Mouse (Mus musculus) limb, embryonic 14.5 days (tissue): ENCODE measurements at regions not wholly inside any gene's neighbourhood (a gene's known extent, or its start where the extent isn't known, plus 50 kb on each side); places are given as distances from the start of the nearest gene placed in this dataset.

Experiments
- ATAC-seq: fragments of 200-750 bp; cut with Nextera tagmentation; 2 replicates; pipeline ENCODE4 v1.8.0; 2017; ENCODE audit warnings: low read depth, moderate number of reproducible peaks, moderate TSS enrichment; ENCODE audit not compliant: low FRiP score
- DNase-seq: peaks from one replicate; pipeline ENCODE4 v3.0.0-alpha.2; 2015; ENCODE audit warnings: low spot score
- H3K27ac ChIP-seq: fragments of 300-500 bp; sonication (generic); replicated peaks from 2 replicates; pipeline ENCODE4 v1.5.1; 2014; ENCODE audit warnings: low read depth, mild to moderate bottlenecking, low read length, moderate library complexity, mixed read lengths
- H3K27me3 ChIP-seq: fragments of 300-500 bp; sonication (generic); 2 replicates; pipeline ENCODE4 v1.6.1; 2014; ENCODE audit warnings: low read length, mixed read lengths; ENCODE audit not compliant: control insufficient read depth, insufficient read depth
- H3K36me3 ChIP-seq: fragments of 300-500 bp; sonication (generic); 2 replicates; pipeline ENCODE4 v1.6.1; 2014; ENCODE audit warnings: mild to moderate bottlenecking, low read length, moderate library complexity, mixed read lengths; ENCODE audit not compliant: control insufficient read depth, insufficient read depth
- H3K4me1 ChIP-seq: fragments of 300-500 bp; sonication (generic); 2 replicates; pipeline ENCODE4 v1.6.1; 2014; ENCODE audit warnings: antibody characterized with exemption, low read length, mixed read lengths; ENCODE audit not compliant: control insufficient read depth, insufficient read depth
- H3K4me2 ChIP-seq: fragments of 300-500 bp; sonication (generic); replicated peaks from 2 replicates; pipeline ENCODE4 v1.6.1; 2014; ENCODE audit warnings: low read depth, mild to moderate bottlenecking, low read length, moderate library complexity; ENCODE audit not compliant: severe bottlenecking
- H3K4me3 ChIP-seq: fragments of 300-500 bp; sonication (generic); replicated peaks from 2 replicates; pipeline ENCODE4 v1.5.1; 2014; ENCODE audit warnings: low read length
- H3K9ac ChIP-seq: fragments of 300-500 bp; sonication (generic); 2 replicates; pipeline ENCODE4 v1.6.1; 2014; ENCODE audit warnings: mild to moderate bottlenecking, low read depth, low read length, moderate library complexity; ENCODE audit not compliant: severe bottlenecking
- H3K9me3 ChIP-seq: fragments of 300-500 bp; sonication (generic); 2 replicates; pipeline ENCODE4 v1.6.1; 2016; ENCODE audit warnings: low read length; ENCODE audit not compliant: control insufficient read depth
- POLR2A ChIP-seq: fragments of 200-500 bp; IDR thresholded peaks from 2 replicates; pipeline ENCODE4 v1.8.0; 2012; ENCODE audit warnings: inconsistent platforms, mild to moderate bottlenecking, moderate library complexity, borderline replicate concordance; ENCODE audit not compliant: insufficient read depth, insufficient read length; ENCODE audit errors: extremely low read depth
- WGBS: fragments of 180-500 bp; shearing (Covaris S2); extraction: QIAGEN DNeasy Blood & Tissue Kit; methylation state at CpG from one replicate; pipeline ENCODE4 v1.1.7; 2014; 5-methylcytosine and 5-hydroxymethylcytosine counted together

DNA sequence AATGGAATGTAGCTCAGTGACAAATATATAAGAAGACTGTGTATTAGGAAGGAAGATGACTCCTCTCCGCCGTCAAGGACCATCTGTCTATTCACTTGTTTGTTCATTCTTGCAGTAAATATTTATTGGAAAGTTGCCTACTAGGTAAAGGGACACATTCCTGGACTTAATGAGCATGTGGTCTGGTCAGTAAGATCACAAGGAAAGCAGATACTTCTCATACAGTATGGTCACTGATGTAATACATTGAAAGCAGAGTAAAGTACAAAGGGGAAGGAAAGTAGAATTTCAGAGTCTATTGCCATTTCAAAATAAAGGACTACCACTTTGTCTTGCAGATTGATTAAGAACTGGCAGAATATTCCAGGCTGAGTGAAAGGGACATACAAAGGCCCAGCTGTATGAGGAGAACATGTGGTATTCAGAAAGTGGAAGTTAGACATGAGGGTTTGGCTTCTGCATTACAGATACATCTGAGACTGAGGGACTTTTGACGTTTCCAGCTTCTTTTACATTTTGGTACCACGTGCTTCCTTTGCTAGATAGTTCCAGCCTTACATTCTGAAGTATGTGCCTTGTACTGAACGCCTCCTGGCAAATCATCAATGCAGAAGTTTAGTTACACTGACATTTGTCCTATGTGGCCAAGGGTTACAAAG lies 211.4 kb downstream of the Inhba start:
- H3K4me3 ChIP-seq = no peak overlapping the region
- TF ChIP-seq POLR2A = no peak
- WGBS = 65% methylated on average over 5 of the region's 5 CpGs
- no peaks in the 10 kb centered on the region for H3K36me3 ChIP-seq
- no peak overlapping the region for H3K27ac ChIP-seq
- DNase-seq (no peak), ATAC-seq (no peak)
- H3K9me3 ChIP-seq = no peaks in the 10 kb centered on the region
- H3K9ac ChIP-seq = no peak overlapping the region
- H3K4me1 ChIP-seq = no peaks in the 10 kb centered on the region
- no peaks in the 10 kb centered on the region for H3K27me3 ChIP-seq
- no peak overlapping the region for H3K4me2 ChIP-seq

DNA sequence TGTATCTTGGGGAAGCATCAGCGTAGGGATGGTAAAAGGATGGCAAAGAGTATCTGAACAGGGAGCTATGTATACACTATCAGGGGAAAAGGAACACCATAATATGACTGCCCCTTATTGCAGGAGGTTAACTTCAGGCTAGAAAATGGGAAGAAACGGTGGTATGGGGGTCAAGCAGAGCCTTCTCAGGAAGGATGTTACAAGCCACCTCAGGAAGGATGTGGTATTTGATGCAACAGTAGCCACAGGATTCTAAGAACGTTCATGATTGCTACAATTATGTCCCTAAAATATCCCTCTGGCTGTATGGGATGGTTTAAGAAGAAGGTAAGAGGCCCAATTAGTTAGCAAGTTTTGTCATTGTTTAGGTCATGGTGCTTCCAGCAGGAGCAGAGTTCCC lies 249.5 kb downstream of the Inhba start:
- WGBS = 80% methylated on average over 3 of the region's 3 CpGs

DNA sequence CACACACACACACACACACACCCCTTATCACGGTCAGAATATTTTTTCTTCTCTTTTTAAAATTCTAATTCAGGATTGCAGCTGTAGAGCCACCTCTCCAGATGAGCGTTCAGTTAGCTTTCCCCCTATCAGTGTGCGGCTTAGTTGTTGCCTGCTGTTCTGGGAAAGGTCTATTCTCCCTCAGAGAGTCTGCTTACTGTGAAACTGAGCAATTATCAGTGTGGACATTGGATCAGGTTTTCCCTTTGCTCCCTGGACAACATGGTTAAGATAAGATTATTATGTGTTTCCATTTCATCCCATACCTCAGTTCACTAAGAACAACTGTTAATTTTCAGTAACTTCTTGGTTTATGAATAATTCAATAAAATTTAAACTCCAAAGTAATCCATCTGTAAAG lies 268.3 kb downstream of the Inhba start:
- DNase-seq (no peak), ATAC-seq (no peak)
- H3K4me1 ChIP-seq = 0 out of 2 replicates have a peak, but pooled peaks cover 3% of the 10 kb centered on the region
- no peaks in the 10 kb centered on the region for H3K9me3 ChIP-seq
- no peaks in the 10 kb centered on the region for H3K27me3 ChIP-seq
- TF ChIP-seq POLR2A = no peak
- H3K4me2 ChIP-seq = no peak overlapping the region
- H3K4me3 ChIP-seq = no peak overlapping the region
- no peaks in the 10 kb centered on the region for H3K36me3 ChIP-seq
- no peak overlapping the region for H3K9ac ChIP-seq
- H3K27ac ChIP-seq = no peak overlapping the region
- 89% methylated on average over 3 of the region's 3 CpGs for WGBS

More for the DNA sequence above, 249.5 kb downstream of the Inhba start:
- Histone ChIP-seq H3K9me3 (no peaks in the 10 kb centered on the region), H3K4me1 (no peaks in the 10 kb centered on the region), H3K4me3 (no peak overlapping the region), H3K4me2 (no peak overlapping the region), H3K9ac (no peak overlapping the region), H3K36me3 (no peaks in the 10 kb centered on the region), H3K27me3 (no peaks in the 10 kb centered on the region), H3K27ac (no peak overlapping the region)
- DNase-seq (no peak), ATAC-seq (no peak)
- TF ChIP-seq POLR2A = no peak

- WGBS = 63% methylated on average over 2 of the region's 2 CpGs
- H3K27ac ChIP-seq = no peak overlapping the region
- TF ChIP-seq POLR2A = no peak
- ATAC-seq (no peak), DNase-seq (no peak)
- H3K9me3 ChIP-seq = no peaks in the 10 kb centered on the region
- no peaks in the 10 kb centered on the region for H3K27me3 ChIP-seq
- 0 out of 2 replicates have a peak, but pooled peaks cover 3% of the 10 kb centered on the region for H3K4me1 ChIP-seq
- no peak overlapping the region for H3K4me2 ChIP-seq
- H3K9ac ChIP-seq = no peak overlapping the region
- H3K4me3 ChIP-seq = no peak overlapping the region
- no peaks in the 10 kb centered on the region for H3K36me3 ChIP-seq
These were observed 269.1 kb downstream of the Inhba start for GRCm38 (mm10) chr13:16280742-16281141.

- ATAC-seq = no peak
- H3K36me3 ChIP-seq = no peaks in the 10 kb centered on the region
- no peaks in the 10 kb centered on the region for H3K9me3 ChIP-seq
- 0 out of 2 replicates have a peak, but pooled peaks cover 3% of the 10 kb centered on the region for H3K4me1 ChIP-seq
- H3K4me3 ChIP-seq = no peak overlapping the region
- no peak overlapping the region for H3K27ac ChIP-seq
- no peak for TF ChIP-seq POLR2A
- H3K27me3 ChIP-seq = no peaks in the 10 kb centered on the region
- no peak for DNase-seq
- H3K4me2 ChIP-seq = no peak overlapping the region
- H3K9ac ChIP-seq = no peak overlapping the region
These were observed 270.1 kb downstream of the Inhba start for GRCm38 (mm10) chr13:16281777-16282176.
